In genomic region chr13:53183161-53183577, GRCm38 (mm10) we compare ENCODE assay signal across 13 mouse cellular contexts.
DNase-seq lines count a peak whose midpoint lies in the region; ATAC-seq and TF ChIP-seq lines count a peak whose summit lies in the region.
"Had no signal": no experiment of that assay in that cellular context is flagged by ENCODE, and none has a peak within 500 bp of the region (broad histone marks: within the 10 kb centered on the region; RNA-seq: fewer than 3 reads in every experiment).

No protein-coding gene starts in this region.

- no peak for TF ChIP-seq CTCF in brain, embryonic 14.5 days (IDR thresholded peaks at IDR 0.05; ENCODE audit: borderline replicate concordance, extremely low read depth, insufficient read depth, insufficient read length)

- H3K4me3 ChIP-seq in lung, embryonic 15.5 days, result no peak overlapping the region
- H3K4me3 ChIP-seq in embryonic facial prominence, embryonic 12.5 days, result no peak overlapping the region
- no peak overlapping the region for H3K4me3 ChIP-seq in limb, embryonic 15.5 days

- H3K27me3 ChIP-seq in lung, embryonic 15.5 days, result no peaks in the 10 kb centered on the region
- H3K27me3 ChIP-seq in embryonic facial prominence, embryonic 12.5 days, result no peaks in the 10 kb centered on the region
- no peaks in the 10 kb centered on the region for H3K27me3 ChIP-seq in limb, embryonic 15.5 days

- H3K9me3 ChIP-seq in lung, embryonic 15.5 days, result no peaks in the 10 kb centered on the region
- no peaks in the 10 kb centered on the region; the same call in 1 of the 2 replicates for H3K9me3 ChIP-seq in embryonic facial prominence, embryonic 12.5 days
- H3K9me3 ChIP-seq in limb, embryonic 15.5 days, result no peaks in the 10 kb centered on the region

- no peak overlapping the region for H3K4me2 ChIP-seq in lung, embryonic 15.5 days
- H3K4me2 ChIP-seq in embryonic facial prominence, embryonic 12.5 days (replicated peaks), result peak overlapping the region; percentile 30
- H3K4me2 ChIP-seq in limb, embryonic 15.5 days, result peak overlapping the region; percentile 31; the same call in 1 of the 2 replicates

- peaks cover 28% of the 10 kb centered on the region for H3K4me1 ChIP-seq in lung, embryonic 15.5 days
- H3K4me1 ChIP-seq in embryonic facial prominence, embryonic 12.5 days, result peaks cover 58% of the 10 kb centered on the region
- H3K4me1 ChIP-seq in limb, embryonic 15.5 days, result peaks cover 55% of the 10 kb centered on the region

- no peak overlapping the region for H3K9ac ChIP-seq in lung, embryonic 15.5 days
- no peak overlapping the region for H3K9ac ChIP-seq in embryonic facial prominence, embryonic 12.5 days
- H3K9ac ChIP-seq in limb, embryonic 15.5 days, result no peak overlapping the region

- 0 out of 2 replicates have a peak overlapping the region, but pooled peaks have one; percentile 15 for H3K27ac ChIP-seq in lung, embryonic 15.5 days
- peak overlapping the region; percentile 91 for H3K27ac ChIP-seq in embryonic facial prominence, embryonic 12.5 days
- H3K27ac ChIP-seq in limb, embryonic 15.5 days, result peak overlapping the region; percentile 78

- DNase-seq in lung, postnatal 25 days (ENCODE audit: low spot score), result no peak
- DNase-seq in brain, embryonic 14.5 days (ENCODE audit: low read depth), result peak; percentile 48
- DNase-seq in thymus, postnatal 0 days (ENCODE audit: low spot score), result no peak
- no peak for DNase-seq in layer of hippocampus, adult 9-11 months
- DNase-seq: adrenal gland, postnatal 25 days; cerebellum, adult 2 months; kidney, postnatal 10 days; liver; spleen, adult 18-20 months; thymus, postnatal 4 days had no signal

- no peaks in the 10 kb centered on the region for H3K36me3 ChIP-seq in lung, embryonic 15.5 days
- H3K36me3 ChIP-seq in embryonic facial prominence, embryonic 12.5 days, result peaks cover 5% of the 10 kb centered on the region; the same call in 1 of the 2 replicates
- H3K36me3 ChIP-seq in limb, embryonic 15.5 days, result no peaks in the 10 kb centered on the region

- no peak for ATAC-seq in lung, embryonic 15.5 days (ENCODE audit: borderline replicate concordance, extremely low read depth, low FRiP score, low TSS enrichment)
- ATAC-seq in embryonic facial prominence, embryonic 12.5 days (ENCODE audit: insufficient number of reproducible peaks, insufficient read depth, low FRiP score, low TSS enrichment), result peak; percentile 73
- peak; percentile 74; the same call in 1 of the 2 replicates for ATAC-seq in limb, embryonic 15.5 days (ENCODE audit: insufficient number of reproducible peaks, low FRiP score, low TSS enrichment, low read depth)

- no peak for TF ChIP-seq POLR2A in brain, embryonic 14.5 days (IDR thresholded peaks at IDR 0.05; ENCODE audit: borderline replicate concordance, extremely low read depth, insufficient read depth, insufficient read length, poor library complexity, severe bottlenecking)

- WGBS in lung, embryonic 15.5 days, result 38% methylated on average over 8 of the region's 8 CpGs
- 16% methylated on average over 8 of the region's 8 CpGs for WGBS in embryonic facial prominence, embryonic 12.5 days
- 21% methylated on average over 8 of the region's 8 CpGs for WGBS in limb, embryonic 15.5 days

Comparison
In these comparisons a context has a peak if more than half of its experiments do, and no peak if none do; other contexts are left out.
1. H3K27ac ChIP-seq: peak in every context shown above with its lines; median percentile 91 in embryonic facial prominence, embryonic 12.5 days; 78 in limb, embryonic 15.5 days; 15 in lung, embryonic 15.5 days.